Mouse (Mus musculus) liver, embryonic 14.5 days (tissue): Measurements from ENCODE around the gene Chd9. TPM values are rescaled to one million over a fixed set of nuclear protein-coding genes. Genes with fewer than 3 reads are reported as not detected.

Experiments
- ATAC-seq: fragments of 200-750 bp; cut with Nextera tagmentation; 2 replicates; pipeline ENCODE4 v1.8.0; 2017; ENCODE audit warnings: moderate number of reproducible peaks, mild to moderate bottlenecking, moderate library complexity; ENCODE audit not compliant: insufficient read depth
- DNase-seq, 3 experiments: peaks; one replicate each; pipeline ENCODE4 v3.0.0-alpha.2; 2012 to 2013; ENCODE audit warnings: low read depth in 3 of 3, low spot score in 3 of 3
- H3K27ac ChIP-seq: fragments of 300-500 bp; sonication (generic); 2 replicates; pipeline ENCODE4 v1.5.1; 2014; ENCODE audit warnings: moderate library complexity, mild to moderate bottlenecking, control low read depth, inconsistent platforms
- H3K27me3 ChIP-seq: fragments of 300-500 bp; sonication (generic); 2 replicates; pipeline ENCODE4 v1.6.1; 2014; ENCODE audit warnings: mild to moderate bottlenecking, low read length, moderate library complexity; ENCODE audit not compliant: control insufficient read depth, insufficient read depth
- H3K36me3 ChIP-seq: fragments of 300-500 bp; sonication (generic); replicated peaks from 2 replicates; pipeline ENCODE4 v1.6.1; 2014; ENCODE audit warnings: low read depth; ENCODE audit not compliant: control insufficient read depth, insufficient read depth
- H3K4me1 ChIP-seq, 2 experiments: fragments of 200-500 bp in 1 of 2; fragments of 300-500 bp in 1 of 2; sonication (generic) in 1 of 2; replicated peaks; 2 replicates each; pipeline ENCODE4 v1.6.1; 2012 to 2014; ENCODE audit warnings: antibody characterized with exemption in 1 of 2, inconsistent platforms in 1 of 2, low read length in 1 of 2; ENCODE audit not compliant: control insufficient read depth in 2 of 2, insufficient read depth in 2 of 2
- H3K4me2 ChIP-seq: fragments of 300-500 bp; sonication (generic); 2 replicates; pipeline ENCODE4 v1.6.1; 2014; ENCODE audit warnings: low read depth, mild to moderate bottlenecking, control low read depth, moderate library complexity
- H3K4me3 ChIP-seq, 2 experiments: fragments of 200-500 bp in 1 of 2; fragments of 300-500 bp in 1 of 2; sonication (generic) in 1 of 2; 2 replicates each; pipeline ENCODE4 v1.5.1; 2012 to 2014; ENCODE audit warnings: low read depth in 2 of 2, low read length in 2 of 2, mild to moderate bottlenecking in 2 of 2, control low read depth in 1 of 2, inconsistent platforms in 1 of 2, moderate library complexity in 1 of 2; ENCODE audit not compliant: insufficient read depth in 1 of 2
- H3K9ac ChIP-seq: fragments of 300-500 bp; sonication (generic); replicated peaks from 2 replicates; pipeline ENCODE4 v1.6.1; 2014; ENCODE audit warnings: mild to moderate bottlenecking, control low read depth, moderate library complexity
- H3K9me3 ChIP-seq: fragments of 300-500 bp; sonication (generic); 2 replicates; pipeline ENCODE4 v1.6.1; 2016; ENCODE audit warnings: low read length, mixed read lengths; ENCODE audit not compliant: control insufficient read depth
- CTCF ChIP-seq: IDR thresholded peaks from 2 replicates; pipeline ENCODE4 v1.5.1; 2016; ENCODE audit warnings: antibody characterized with exemption, low read depth, control low read depth
- EP300 ChIP-seq: IDR thresholded peaks from 2 replicates; pipeline ENCODE4 v1.6.1; 2016; ENCODE audit warnings: antibody characterized with exemption, low read depth
- WGBS: fragments of 180-500 bp; shearing (Covaris S2); extraction: QIAGEN DNeasy Blood & Tissue Kit; methylation state at CpG from one replicate; pipeline ENCODE4 v1.1.7; 2014; ENCODE audit not compliant: insufficient replicate concordance; 5-methylcytosine and 5-hydroxymethylcytosine counted together
- polyA plus RNA-seq, 2 experiments: library from polyadenylated mRNA; depleted of rRNA in 1 of 2; stranded (reverse) in 1 of 2; unstranded in 1 of 2; fragments of >200 nt; fragmentation: Nextera tagmentation in 1 of 2; extraction: Ambion mirVana in 1 of 2; gene quantifications; 2 replicates each; pipeline versions ENCODE4 v1.2.1 to v1.2.3; 2012 to 2014

The Chd9 gene
- polyA plus RNA-seq, 2 experiments, result 6.4 to 12.2 TPM

DNA sequence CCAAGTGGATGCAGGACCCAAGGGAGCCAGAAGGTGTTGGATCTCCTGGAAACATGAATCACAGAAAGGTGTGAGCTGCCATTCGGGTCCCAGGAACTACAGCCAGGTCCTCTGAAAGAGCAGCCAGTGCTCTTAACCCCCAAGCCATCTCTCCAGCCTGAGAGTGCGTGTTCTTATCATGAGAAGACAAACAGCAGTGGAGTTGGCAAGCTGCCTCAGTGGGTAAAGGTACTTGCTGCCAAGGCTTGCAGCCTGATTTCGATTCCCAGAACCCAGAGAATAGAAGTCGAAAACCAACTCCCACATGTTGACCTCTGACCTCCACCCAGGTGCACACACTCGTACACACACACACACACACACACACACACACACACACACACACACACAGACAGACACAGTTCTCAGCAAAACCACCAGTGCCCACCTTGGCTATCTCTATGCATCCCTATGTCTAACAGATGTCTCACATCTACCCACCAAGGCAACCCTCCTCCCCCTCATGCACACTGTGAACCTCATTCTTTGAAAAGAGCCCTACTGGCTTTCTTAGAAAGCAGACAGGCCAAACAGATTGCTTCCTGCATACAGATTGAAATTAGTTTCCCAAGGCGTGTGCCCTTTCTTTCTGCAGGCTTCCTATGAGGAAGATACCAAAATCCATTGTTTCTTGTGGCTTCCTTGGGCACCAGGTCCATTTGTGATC, 43.4 kb downstream of the Chd9 start:
- Histone ChIP-seq H3K27ac (no peak overlapping the region), H3K9ac (no peak overlapping the region), H3K4me2 (no peak overlapping the region), H3K9me3 (no peaks in the 10 kb centered on the region), H3K36me3 (no peaks in the 10 kb centered on the region), H3K4me3 (no peak overlapping the region), H3K27me3 (peaks cover 4% of the 10 kb centered on the region; the same call in 1 of the 2 replicates), H3K4me1 (peaks cover 0 to 7% of the 10 kb centered on the region in 2 experiments; a peak in 2 of 4 replicates)
- no peak for ATAC-seq
- no peak for DNase-seq
- no peak for TF ChIP-seq CTCF
- WGBS, result 46% methylated on average over 6 of the region's 6 CpGs

DNA sequence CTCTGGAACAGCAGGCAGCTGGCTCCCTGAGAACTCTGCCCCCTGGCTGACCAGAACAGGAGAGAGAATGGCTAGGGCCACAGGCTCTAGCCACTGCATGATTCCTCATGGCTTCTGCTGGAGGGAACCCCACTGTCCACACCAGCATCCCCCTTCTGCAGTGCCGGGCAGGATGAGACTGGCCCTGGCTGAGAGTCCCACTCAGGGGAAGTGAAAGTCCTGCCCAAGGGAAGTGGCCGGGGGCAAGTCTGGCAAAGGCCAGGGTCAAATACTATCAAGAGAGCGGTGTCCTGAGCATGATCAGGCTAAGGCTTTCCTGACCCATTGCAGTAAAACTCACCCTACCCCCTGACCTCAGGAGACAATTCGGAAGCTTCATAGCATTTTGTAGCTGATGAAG, 44.9 kb downstream of the Chd9 start:
- no peak overlapping the region for H3K4me2 ChIP-seq
- WGBS, result 50% methylated on average over 4 of the region's 4 CpGs
- no peaks in the 10 kb centered on the region for H3K36me3 ChIP-seq
- no peaks in the 10 kb centered on the region for H3K9me3 ChIP-seq
- peaks cover 4% of the 10 kb centered on the region for H3K27me3 ChIP-seq
- peaks cover 0 to 17% of the 10 kb centered on the region in 2 experiments; a peak in 2 of 4 replicates for H3K4me1 ChIP-seq
- ATAC-seq (no peak), DNase-seq (no peak)
- H3K27ac ChIP-seq, result no peak overlapping the region
- H3K9ac ChIP-seq, result no peak overlapping the region
- no peak for TF ChIP-seq CTCF
- no peak for TF ChIP-seq EP300
- no peak overlapping the region for H3K4me3 ChIP-seq

DNA sequence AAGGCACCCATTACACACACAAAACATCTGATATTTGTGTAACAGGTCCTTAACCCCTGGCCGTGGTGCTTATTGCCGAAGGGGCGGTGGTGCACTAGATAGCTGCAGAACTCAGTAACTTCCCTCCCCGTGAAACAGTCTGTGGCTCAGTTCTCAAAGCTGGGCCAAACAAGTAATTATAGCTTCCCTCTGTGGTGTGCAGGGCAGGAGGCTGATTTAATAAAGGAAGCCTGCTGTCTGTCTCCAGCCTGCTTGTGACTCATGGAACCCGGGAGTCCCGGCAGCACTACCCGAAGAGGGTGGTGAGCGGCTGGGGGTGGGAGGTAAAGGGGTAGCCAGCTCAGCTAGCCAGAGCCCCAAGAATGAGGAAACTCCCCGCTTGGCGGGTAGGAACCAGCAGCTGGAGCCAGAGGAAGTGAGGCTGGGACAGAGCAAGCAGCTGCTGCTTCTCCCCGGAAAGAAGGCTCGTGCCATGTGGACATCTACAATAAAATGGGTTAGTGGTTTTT, 48.1 kb downstream of the Chd9 start:
- H3K27me3 ChIP-seq, result peaks cover 4% of the 10 kb centered on the region
- peak overlapping the region in 1 of 2 experiments; percentile 62; a peak in 1 of 4 replicates for H3K4me3 ChIP-seq
- peak; percentile 17; the same call in 1 of the 2 replicates for ATAC-seq
- H3K4me1 ChIP-seq, result peaks cover 0 to 18% of the 10 kb centered on the region in 2 experiments; a peak in 2 of 4 replicates
- H3K27ac ChIP-seq, result no peak overlapping the region
- no peak overlapping the region for H3K9ac ChIP-seq
- peak in 1 of 3 experiments; percentile 37 for DNase-seq
- no peaks in the 10 kb centered on the region for H3K9me3 ChIP-seq
- peak overlapping the region; percentile 70 for H3K4me2 ChIP-seq
- no peaks in the 10 kb centered on the region for H3K36me3 ChIP-seq
- 5% methylated on average over 12 of the region's 12 CpGs for WGBS
- no peak for TF ChIP-seq EP300
- no peak for TF ChIP-seq CTCF

DNA sequence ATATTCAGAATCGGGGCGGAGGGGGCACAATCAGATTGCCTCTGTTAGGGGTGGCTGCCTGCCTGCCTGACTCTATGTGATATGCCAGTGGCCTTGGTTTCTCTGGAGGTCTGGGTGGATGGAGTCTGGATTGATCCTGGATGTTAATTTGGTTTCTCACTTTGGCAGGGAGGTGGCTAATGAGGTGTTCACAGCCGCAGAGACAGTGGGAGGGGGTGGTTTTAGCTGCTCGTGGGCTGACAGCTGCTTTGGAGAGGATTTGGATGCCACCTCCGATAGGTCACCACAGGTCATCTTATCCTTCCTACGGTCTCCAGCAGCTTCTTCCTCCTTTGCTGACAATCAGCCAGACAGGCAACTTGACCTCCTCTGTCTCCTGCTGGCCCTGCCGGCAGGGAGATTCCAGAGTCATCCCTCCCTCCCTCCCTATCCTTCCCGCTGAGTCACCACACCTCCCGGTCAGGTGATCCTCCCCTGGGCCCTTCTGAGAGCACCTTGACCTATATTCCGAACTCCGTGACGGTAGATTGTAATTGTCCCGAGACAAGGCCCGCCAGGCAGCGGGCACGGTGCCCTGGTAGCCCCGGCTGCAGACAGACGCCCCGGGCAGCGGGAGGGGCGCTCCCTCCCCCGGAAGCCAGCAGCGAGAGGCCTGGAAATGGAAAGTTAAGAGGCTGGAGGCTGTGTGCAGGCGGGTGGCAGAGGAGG, 48.7 kb downstream of the Chd9 start:
- H3K27me3 ChIP-seq, result peaks cover 4% of the 10 kb centered on the region
- 2% methylated on average over 24 of the region's 24 CpGs for WGBS
- peak overlapping the region; percentile 11; the same call in 1 of the 2 replicates for H3K9ac ChIP-seq
- TF ChIP-seq EP300 (no peak), CTCF (no peak)
- H3K27ac ChIP-seq, result no peak overlapping the region
- DNase-seq (no peak), ATAC-seq (peak; percentile 38)
- H3K9me3 ChIP-seq, result no peaks in the 10 kb centered on the region
- H3K4me2 ChIP-seq, result peak overlapping the region; percentile 70
- H3K4me3 ChIP-seq, result peak overlapping the region; percentile 54 to 62
- H3K4me1 ChIP-seq, result peaks cover 0 to 18% of the 10 kb centered on the region in 2 experiments; a peak in 2 of 4 replicates
- no peaks in the 10 kb centered on the region for H3K36me3 ChIP-seq

DNA sequence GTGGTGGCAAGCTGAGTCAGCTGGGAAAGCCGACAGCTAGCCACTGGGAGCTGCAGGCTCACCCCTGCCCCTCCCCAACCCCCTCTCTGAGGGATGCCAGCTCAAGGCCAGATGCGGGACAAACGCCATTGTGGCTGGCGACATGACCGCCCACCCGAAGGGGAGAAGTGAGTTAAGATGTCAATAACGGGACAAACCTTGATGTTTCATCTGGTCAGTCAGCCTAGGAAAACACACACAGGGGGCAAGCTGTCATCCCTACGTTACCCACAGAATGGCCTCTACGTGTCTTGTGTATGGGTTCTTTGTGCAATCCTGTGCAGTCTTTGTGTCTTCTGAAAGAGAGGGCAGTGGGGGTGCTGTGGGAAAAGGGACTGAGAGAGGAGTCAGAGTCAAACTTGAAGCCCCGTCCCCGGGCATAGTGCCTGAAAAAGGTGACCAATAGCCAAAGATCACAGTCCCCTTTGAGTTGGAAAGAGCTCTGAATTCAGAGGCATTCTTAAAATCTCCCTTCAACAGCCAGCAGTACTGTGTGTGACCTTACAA, 49.4 kb downstream of the Chd9 start:
- H3K27me3 ChIP-seq, result peaks cover 4% of the 10 kb centered on the region
- H3K9ac ChIP-seq, result peak overlapping the region; percentile 11; the same call in 1 of the 2 replicates
- H3K4me1 ChIP-seq, result peaks cover 0 to 18% of the 10 kb centered on the region in 2 experiments; a peak in 2 of 4 replicates
- no peaks in the 10 kb centered on the region for H3K9me3 ChIP-seq
- peak overlapping the region; percentile 70 for H3K4me2 ChIP-seq
- TF ChIP-seq EP300 (no peak), CTCF (no peak)
- ATAC-seq (peak; percentile 49; the same call in 1 of the 2 replicates), DNase-seq (no peak)
- no peak overlapping the region for H3K27ac ChIP-seq
- H3K4me3 ChIP-seq, result peak overlapping the region; percentile 54 to 62
- no peaks in the 10 kb centered on the region for H3K36me3 ChIP-seq
- 7% methylated on average over 11 of the region's 11 CpGs for WGBS
